In genomic region chr3:95972251-95972872, GRCm38 (mm10) we compare ENCODE assay signal across 8 mouse cellular contexts. TPM values are rescaled to one million over a fixed set of nuclear protein-coding genes. Genes with fewer than 3 reads are reported as not detected.
A peak's percentile ranks its signal among the peaks of the same experiment; 100 is the strongest.
DNase-seq lines count a peak whose midpoint lies in the region; ATAC-seq and TF ChIP-seq lines count a peak whose summit lies in the region.

No protein-coding gene starts in this region.

- no peak for TF ChIP-seq POLR2A in small intestine, adult 2 months (IDR thresholded peaks at IDR 0.05; ENCODE audit: low read depth, low read length)

- peak overlapping the region; percentile 78 for H3K27ac ChIP-seq in neural tube, embryonic 11.5 days (ENCODE audit: low read depth, low read length)
- H3K27ac ChIP-seq in forebrain, embryonic 13.5 days = peak overlapping the region; percentile 93
- peak overlapping the region; percentile 43; the same call in 1 of the 2 replicates for H3K27ac ChIP-seq in limb, embryonic 15.5 days
- H3K27ac ChIP-seq in small intestine, adult 2 months (ENCODE audit: insufficient read depth, low read depth, low read length) = peak overlapping the region; percentile 84

- H3K4me1 ChIP-seq in neural tube, embryonic 11.5 days (ENCODE audit: control insufficient read depth, insufficient read depth, low read length) = peaks cover 14% of the 10 kb centered on the region
- peaks cover 28% of the 10 kb centered on the region for H3K4me1 ChIP-seq in forebrain, embryonic 13.5 days
- H3K4me1 ChIP-seq in limb, embryonic 15.5 days = peaks cover 9% of the 10 kb centered on the region
- no peaks in the 10 kb centered on the region for H3K4me1 ChIP-seq in small intestine, adult 2 months (ENCODE audit: control insufficient read depth, insufficient read depth, insufficient read length, low read length)

- H3K27me3 ChIP-seq in neural tube, embryonic 11.5 days (ENCODE audit: control insufficient read depth, insufficient read depth, low read length) = no peaks in the 10 kb centered on the region
- H3K27me3 ChIP-seq in forebrain, embryonic 13.5 days = no peaks in the 10 kb centered on the region
- H3K27me3 ChIP-seq in limb, embryonic 15.5 days = no peaks in the 10 kb centered on the region
- H3K27me3 ChIP-seq in small intestine, adult 2 months (ENCODE audit: control insufficient read depth, insufficient read depth, low read length) = peaks cover 15% of the 10 kb centered on the region; the same call in 1 of the 2 replicates

- 0 out of 2 replicates have a peak overlapping the region, but pooled peaks have one; percentile 0 for H3K4me3 ChIP-seq in neural tube, embryonic 11.5 days (ENCODE audit: low read depth, low read length)
- H3K4me3 ChIP-seq in forebrain, embryonic 13.5 days = peak overlapping the region; percentile 25
- H3K4me3 ChIP-seq in limb, embryonic 15.5 days = peak overlapping the region; percentile 36
- peak overlapping the region; percentile 39; the same call in 1 of the 2 replicates for H3K4me3 ChIP-seq in small intestine, adult 2 months (ENCODE audit: low read depth, low read length)

- ATAC-seq in neural tube, embryonic 11.5 days (ENCODE audit: insufficient read depth, low FRiP score, low TSS enrichment) = no peak
- ATAC-seq in forebrain, embryonic 13.5 days = no peak
- ATAC-seq in limb, embryonic 15.5 days (ENCODE audit: insufficient number of reproducible peaks, low FRiP score, low TSS enrichment, low read depth) = no peak

- no peak for TF ChIP-seq CTCF in small intestine, adult 2 months (IDR thresholded peaks at IDR 0.05; ENCODE audit: extremely low read depth, insufficient read length, insufficient replicate concordance, low read depth, low read length)

- H3K9me3 ChIP-seq in neural tube, embryonic 11.5 days (ENCODE audit: control insufficient read depth, low read length) = no peaks in the 10 kb centered on the region
- H3K9me3 ChIP-seq in forebrain, embryonic 13.5 days (replicated peaks) = no peaks in the 10 kb centered on the region
- H3K9me3 ChIP-seq in limb, embryonic 15.5 days = no peaks in the 10 kb centered on the region

- H3K36me3 ChIP-seq in neural tube, embryonic 11.5 days (ENCODE audit: control insufficient read depth, insufficient read depth, low read length) = no peaks in the 10 kb centered on the region
- H3K36me3 ChIP-seq in forebrain, embryonic 13.5 days (ENCODE audit: poor library complexity, severe bottlenecking) = no peaks in the 10 kb centered on the region
- no peaks in the 10 kb centered on the region for H3K36me3 ChIP-seq in limb, embryonic 15.5 days
- H3K36me3 ChIP-seq in small intestine, adult 2 months (ENCODE audit: control insufficient read depth, insufficient read depth, low read length) = no peaks in the 10 kb centered on the region

- peak overlapping the region; percentile 47 for H3K4me2 ChIP-seq in neural tube, embryonic 11.5 days (ENCODE audit: low read depth)
- H3K4me2 ChIP-seq in forebrain, embryonic 13.5 days = peak overlapping the region; percentile 55
- peak overlapping the region; percentile 61 for H3K4me2 ChIP-seq in limb, embryonic 15.5 days

- H3K9ac ChIP-seq in neural tube, embryonic 11.5 days (ENCODE audit: low read length) = peak overlapping the region; percentile 44
- peak overlapping the region; percentile 43; the same call in 1 of the 2 replicates for H3K9ac ChIP-seq in forebrain, embryonic 13.5 days
- peak overlapping the region; percentile 35; the same call in 1 of the 2 replicates for H3K9ac ChIP-seq in limb, embryonic 15.5 days

- WGBS in neural tube, embryonic 11.5 days = 75% methylated on average over 12 of the region's 12 CpGs
- 63% methylated on average over 12 of the region's 12 CpGs for WGBS in forebrain, embryonic 13.5 days
- 72% methylated on average over 12 of the region's 12 CpGs for WGBS in limb, embryonic 15.5 days
- 80% methylated on average over 12 of the region's 12 CpGs for WGBS in small intestine, adult 2 months

- no peak for DNase-seq in neural tube, embryonic 11.5 days (ENCODE audit: low spot score)
- DNase-seq in neural tube, embryonic 10.5 days (ENCODE audit: extremely low spot score, low spot score) = no peak
- DNase-seq in left cerebral cortex, adult 18-20 months (ENCODE audit: low spot score in 2 of 2) = no peak
- DNase-seq in cerebellum, adult 8-10 months = no peak
- no peak for DNase-seq in right cerebral cortex, postnatal 10 days (ENCODE audit: low spot score in 2 of 2)

RNA-seq across cellular contexts. Expression of gene Plekho1, which starts 23.4 kb away (rescaled TPM):
- polyA plus RNA-seq in neural tube, embryonic 11.5 days (2014; fragmentation: Nextera tagmentation; extraction: Ambion mirVana) = 72.8 and 79.5 TPM in 2 replicates
- 80.4 and 85.1 TPM in 2 replicates for polyA plus RNA-seq in forebrain, embryonic 13.5 days (2015; fragmentation: Nextera tagmentation; extraction: Ambion mirVana)
- polyA plus RNA-seq in limb, embryonic 15.5 days (2015; fragmentation: Nextera tagmentation; extraction: Ambion mirVana) = 35.2 and 39.2 TPM in 2 replicates
- polyA plus RNA-seq in small intestine, adult 2 months (2012; rRNA removed) = 10.8 and 31.3 TPM in 2 replicates
- 10 to 100 TPM; 73.6 to 81.9 TPM for total RNA-seq in left cerebral cortex, adult 18-20 months (2021)

RNA-seq across cellular contexts. Expression of gene Anp32e, which starts 43.3 kb away (rescaled TPM):
- polyA plus RNA-seq in neural tube, embryonic 11.5 days (2014; fragmentation: Nextera tagmentation; extraction: Ambion mirVana) = 119 and 131 TPM in 2 replicates
- polyA plus RNA-seq in forebrain, embryonic 13.5 days (2015; fragmentation: Nextera tagmentation; extraction: Ambion mirVana) = 322 and 341 TPM in 2 replicates
- 167 and 177 TPM in 2 replicates for polyA plus RNA-seq in limb, embryonic 15.5 days (2015; fragmentation: Nextera tagmentation; extraction: Ambion mirVana)
- 4.7 and 8.7 TPM in 2 replicates for polyA plus RNA-seq in small intestine, adult 2 months (2012; rRNA removed)
- 100 to 1,000 TPM in 1 of 2 experiments, 10 to 100 TPM in 1; 95.1 to 109 TPM for total RNA-seq in left cerebral cortex, adult 18-20 months (2021)

Comparison
In these comparisons a context has a peak if more than half of its experiments do, and no peak if none do; other contexts are left out.
1. H3K27ac ChIP-seq: peak in every context shown above with its lines; median percentile 93 in forebrain, embryonic 13.5 days; 84 in small intestine, adult 2 months; 78 in neural tube, embryonic 11.5 days; 43 in limb, embryonic 15.5 days.
2. RNA of gene Anp32e, which starts 43.3 kb away (polyA plus RNA-seq): 322 to 341 TPM in forebrain, embryonic 13.5 days, 167 to 177 TPM in limb, embryonic 15.5 days and 119 to 131 TPM in neural tube, embryonic 11.5 days; 4.7 to 8.7 TPM in small intestine, adult 2 months; every median in the first group is over 10 times any median in the second.
3. Peak in every context shown above with its lines, with median percentiles within 50 percentile points of each other: H3K4me2 ChIP-seq, H3K4me3 ChIP-seq and H3K9ac ChIP-seq.